Mouse (Mus musculus): Measurements from ENCODE around the gene Nfib.

- TF ChIP-seq POLR2A (IDR thresholded peaks at IDR 0.05; ENCODE audit: borderline replicate concordance, extremely low read depth, low read depth, low read length) (no peak), CTCF (IDR thresholded peaks at IDR 0.05; ENCODE audit: insufficient read depth, low read length) (no peak)
Observed at GRCm38 (mm10) chr4:82598436-82598835, 107.1 kb downstream of the Nfib start.

Measured in lung, adult 2 months (tissue).